Mouse (Mus musculus) stomach, embryonic 14.5 days (tissue): ENCODE data around the gene Actn4. TPM values are rescaled to one million over a fixed set of nuclear protein-coding genes. Genes with fewer than 3 reads are reported as not detected.

Source experiments
- ATAC-seq: fragments of 200-750 bp; cut with Nextera tagmentation; 2 replicates; pipeline ENCODE4 v1.8.0; 2017; ENCODE audit warnings: low read depth, moderate TSS enrichment; ENCODE audit not compliant: insufficient number of reproducible peaks, insufficient read depth, low FRiP score
- H3K27ac ChIP-seq: fragments of 300-500 bp; sonication (generic); 2 replicates; pipeline ENCODE4 v1.5.1; 2014; ENCODE audit warnings: mild to moderate bottlenecking, low read length, moderate library complexity, mixed read lengths
- H3K27me3 ChIP-seq: fragments of 300-500 bp; sonication (generic); 2 replicates; pipeline ENCODE4 v1.6.1; 2014; ENCODE audit warnings: low read length, control low read depth, mixed read lengths; ENCODE audit not compliant: control insufficient read depth, insufficient read depth
- H3K36me3 ChIP-seq: fragments of 300-500 bp; sonication (generic); 2 replicates; pipeline ENCODE4 v1.6.1; 2014; ENCODE audit warnings: mild to moderate bottlenecking, control low read depth, low read length, moderate library complexity, mixed read lengths; ENCODE audit not compliant: control insufficient read depth, insufficient read depth
- H3K4me1 ChIP-seq: fragments of 300-500 bp; sonication (generic); 2 replicates; pipeline ENCODE4 v1.6.1; 2014; ENCODE audit warnings: low read length, control low read depth, mixed read lengths; ENCODE audit not compliant: control insufficient read depth, insufficient read depth
- H3K4me2 ChIP-seq: fragments of 300-500 bp; sonication (generic); replicated peaks from 2 replicates; pipeline ENCODE4 v1.6.1; 2014; ENCODE audit warnings: low read depth, low read length, control low read depth
- H3K4me3 ChIP-seq: fragments of 300-500 bp; sonication (generic); 2 replicates; pipeline ENCODE4 v1.5.1; 2014; ENCODE audit warnings: low read depth, low read length, control low read depth
- H3K9ac ChIP-seq: fragments of 300-500 bp; sonication (generic); replicated peaks from 2 replicates; pipeline ENCODE4 v1.6.1; 2014; ENCODE audit warnings: low read depth, mild to moderate bottlenecking, control low read depth, low read length, moderate library complexity, mixed read lengths
- H3K9me3 ChIP-seq: fragments of 300-500 bp; sonication (generic); 2 replicates; pipeline ENCODE4 v1.6.1; 2016; ENCODE audit warnings: low read depth, low read length, control low read depth; ENCODE audit not compliant: control insufficient read depth
- WGBS: fragments of 180-500 bp; shearing (Covaris S2); extraction: QIAGEN DNeasy Blood & Tissue Kit; methylation state at CpG from one replicate; pipeline ENCODE4 v1.1.7; 2014; 5-methylcytosine and 5-hydroxymethylcytosine counted together
- polyA plus RNA-seq: library from polyadenylated mRNA; unstranded; fragments of >200 nt; fragmentation: Nextera tagmentation; extraction: Ambion mirVana; gene quantifications from 2 replicates; pipeline ENCODE4 v1.2.1, GENCODE M21; 2014

Actn4 gene
- polyA plus RNA-seq, 1 experiment from 2014 or later = 272 TPM

DNA sequence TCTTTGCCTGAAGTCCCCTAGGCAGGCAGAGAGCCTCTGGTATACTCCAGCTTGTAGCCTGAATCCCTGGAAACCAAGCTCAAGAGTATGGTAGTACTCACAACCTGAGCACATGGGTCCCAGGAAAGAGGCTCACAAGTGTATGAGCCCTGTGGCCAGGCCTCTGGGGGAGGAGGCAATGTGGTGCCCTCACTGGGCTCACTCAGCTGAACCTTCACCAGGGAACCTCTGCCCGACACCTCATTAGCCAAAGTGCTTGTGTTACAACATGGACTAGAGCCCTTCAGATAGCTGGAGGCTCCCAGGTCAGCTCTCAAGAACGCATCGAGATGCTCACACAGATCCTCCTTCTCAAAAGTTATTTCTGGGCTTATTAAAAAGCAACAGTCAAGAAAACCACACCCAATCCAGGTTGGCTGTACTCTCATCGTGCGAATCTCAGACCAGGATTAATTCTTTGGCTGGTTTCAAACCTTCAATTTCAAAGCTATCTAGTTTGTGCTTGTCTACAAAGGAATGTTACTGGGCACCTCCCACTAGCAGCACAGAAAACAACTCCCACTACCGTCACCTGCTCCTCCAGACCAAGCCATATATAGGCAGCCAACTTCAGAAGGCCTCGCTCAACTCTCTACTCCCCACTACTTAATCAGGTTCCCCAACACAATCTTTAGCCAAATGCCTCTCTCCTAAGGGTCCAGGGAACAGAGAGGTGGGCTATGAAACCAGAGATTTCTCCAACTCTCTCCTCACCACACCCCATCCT, 22.5 kb downstream of the Actn4 start:
- Histone ChIP-seq H3K9ac (no peak overlapping the region), H3K4me1 (peaks cover 57% of the 10 kb centered on the region), H3K4me3 (no peak overlapping the region), H3K27ac (peak overlapping the region; percentile 59; the same call in 1 of the 2 replicates), H3K27me3 (no peaks in the 10 kb centered on the region), H3K9me3 (no peaks in the 10 kb centered on the region), H3K36me3 (no peaks in the 10 kb centered on the region; the same call in 1 of the 2 replicates), H3K4me2 (no peak overlapping the region)
- no peak for ATAC-seq
- 68% methylated on average over 7 of the region's 7 CpGs for WGBS

- no peak for ATAC-seq
- Histone ChIP-seq H3K27ac (peak overlapping the region; percentile 6; the same call in 1 of the 2 replicates), H3K9me3 (no peaks in the 10 kb centered on the region), H3K9ac (no peak overlapping the region), H3K4me2 (no peak overlapping the region), H3K27me3 (no peaks in the 10 kb centered on the region), H3K4me1 (peaks cover 52% of the 10 kb centered on the region), H3K4me3 (no peak overlapping the region), H3K36me3 (no peaks in the 10 kb centered on the region; the same call in 1 of the 2 replicates)
- 77% methylated on average over 4 of the region's 4 CpGs for WGBS
Observed at GRCm38 (mm10) chr7:28938654-28939053, 23.5 kb downstream of the Actn4 start.

- Histone ChIP-seq H3K36me3 (no peaks in the 10 kb centered on the region; the same call in 1 of the 2 replicates), H3K27me3 (no peaks in the 10 kb centered on the region), H3K9ac (no peak overlapping the region), H3K9me3 (no peaks in the 10 kb centered on the region), H3K4me3 (no peak overlapping the region), H3K27ac (peak overlapping the region; percentile 69), H3K4me2 (no peak overlapping the region), H3K4me1 (peaks cover 49% of the 10 kb centered on the region)
- 47% methylated on average over 4 of the region's 4 CpGs for WGBS
- ATAC-seq = no peak
Observed at GRCm38 (mm10) chr7:28936787-28937186, 25.4 kb downstream of the Actn4 start.

DNA sequence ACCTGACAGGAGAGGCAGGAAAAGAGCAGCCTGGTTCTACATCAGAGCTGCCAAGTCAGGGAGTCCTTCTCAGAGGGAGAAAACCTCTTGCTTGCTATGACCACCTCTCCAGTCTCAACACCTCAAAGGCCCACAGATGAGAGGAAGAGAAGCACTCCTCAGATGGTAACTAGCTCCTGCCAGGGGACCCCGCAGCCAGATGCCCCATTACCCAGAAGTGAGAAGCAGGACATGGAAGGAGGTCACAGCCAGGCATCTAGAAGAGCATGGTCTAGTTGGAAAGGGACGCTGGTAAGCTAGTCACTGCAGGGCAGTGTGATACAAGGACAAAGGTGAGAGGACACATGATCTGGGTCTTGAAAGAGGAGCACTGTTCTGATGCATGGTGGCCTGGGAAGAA, 28.3 kb downstream of the Actn4 start:
- H3K4me2 ChIP-seq = no peak overlapping the region
- no peak for ATAC-seq
- peaks cover 57% of the 10 kb centered on the region for H3K4me1 ChIP-seq
- no peak overlapping the region for H3K9ac ChIP-seq
- no peaks in the 10 kb centered on the region; the same call in 1 of the 2 replicates for H3K36me3 ChIP-seq
- no peaks in the 10 kb centered on the region for H3K27me3 ChIP-seq
- H3K4me3 ChIP-seq = no peak overlapping the region
- no peaks in the 10 kb centered on the region for H3K9me3 ChIP-seq
- H3K27ac ChIP-seq = no peak overlapping the region
- WGBS = 90% methylated on average over 2 of the region's 2 CpGs

DNA sequence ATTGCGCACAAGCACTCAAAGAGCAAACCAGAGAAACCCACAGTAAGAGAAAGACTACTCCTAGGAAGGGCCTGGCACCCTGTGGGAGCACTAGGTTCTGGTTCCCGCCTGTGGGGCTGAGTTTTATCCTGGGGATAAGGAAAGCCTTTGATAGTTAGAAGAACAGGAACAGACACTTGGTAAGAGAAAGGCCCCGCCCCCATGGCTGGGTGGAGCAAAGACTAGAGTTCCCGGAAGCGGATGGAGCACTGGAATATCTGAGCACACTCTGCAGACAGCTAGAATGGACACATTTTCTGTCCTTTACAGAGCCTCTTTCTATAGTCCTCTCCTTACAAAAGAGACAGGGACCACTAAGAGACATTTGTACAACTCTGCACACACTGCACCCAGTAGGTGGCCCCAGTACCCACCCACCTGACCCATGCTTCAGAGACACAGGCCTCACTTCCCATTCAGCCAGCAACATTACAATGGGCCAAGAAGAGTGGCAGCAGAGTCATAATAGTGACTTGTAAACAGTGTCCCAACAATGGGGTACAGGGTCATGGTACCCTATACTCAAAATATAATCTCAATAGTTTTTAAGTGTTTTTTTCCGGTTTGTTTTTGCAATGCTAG, 29.6 kb downstream of the Actn4 start:
- Histone ChIP-seq H3K4me2 (no peak overlapping the region), H3K27ac (no peak overlapping the region), H3K4me1 (peaks cover 57% of the 10 kb centered on the region), H3K4me3 (no peak overlapping the region), H3K9ac (no peak overlapping the region), H3K27me3 (no peaks in the 10 kb centered on the region), H3K9me3 (no peaks in the 10 kb centered on the region), H3K36me3 (no peaks in the 10 kb centered on the region; the same call in 1 of the 2 replicates)
- WGBS = 61% methylated on average over 6 of the region's 6 CpGs
- no peak for ATAC-seq

DNA sequence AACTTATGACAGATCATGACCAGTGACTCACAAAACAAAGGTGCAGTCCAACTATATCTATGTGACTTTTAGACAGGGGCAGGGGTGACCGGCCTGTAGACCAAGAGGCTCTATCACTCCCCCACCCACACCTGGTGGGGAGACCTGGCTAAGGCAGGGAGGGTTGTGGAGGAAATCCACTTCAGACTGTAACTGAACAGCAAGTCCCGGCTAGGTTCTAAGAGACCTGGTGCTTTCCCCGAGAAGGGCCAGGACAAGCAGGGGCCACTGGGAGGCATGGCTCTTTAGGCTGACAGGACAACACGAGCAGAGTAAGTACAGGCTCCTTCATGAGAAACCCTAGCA, 30.5 kb downstream of the Actn4 start:
- Histone ChIP-seq H3K27me3 (no peaks in the 10 kb centered on the region), H3K9me3 (no peaks in the 10 kb centered on the region), H3K4me2 (no peak overlapping the region), H3K9ac (no peak overlapping the region), H3K36me3 (no peaks in the 10 kb centered on the region; the same call in 1 of the 2 replicates), H3K27ac (peak overlapping the region; percentile 61; the same call in 1 of the 2 replicates), H3K4me1 (peaks cover 49% of the 10 kb centered on the region), H3K4me3 (no peak overlapping the region)
- 0 out of 2 replicates have a peak, but pooled peaks have one; percentile 2 for ATAC-seq
- WGBS = 72% methylated on average over 4 of the region's 4 CpGs

- Histone ChIP-seq H3K9ac (no peak overlapping the region), H3K4me2 (no peak overlapping the region), H3K4me3 (no peak overlapping the region), H3K27ac (peak overlapping the region; percentile 61), H3K9me3 (no peaks in the 10 kb centered on the region), H3K4me1 (peaks cover 46% of the 10 kb centered on the region), H3K36me3 (no peaks in the 10 kb centered on the region; the same call in 1 of the 2 replicates), H3K27me3 (no peaks in the 10 kb centered on the region)
- ATAC-seq = peak; percentile 66
- WGBS = 69% methylated on average over 7 of the region's 7 CpGs
Observed at GRCm38 (mm10) chr7:28931032-28931694, 31.0 kb downstream of the Actn4 start.

GRCm38 (mm10) chr7:28930320-28931031, 31.7 kb downstream of the Actn4 start:
- Histone ChIP-seq H3K4me2 (no peak overlapping the region), H3K4me3 (no peak overlapping the region), H3K27ac (peak overlapping the region; percentile 61; the same call in 1 of the 2 replicates), H3K36me3 (no peaks in the 10 kb centered on the region; the same call in 1 of the 2 replicates), H3K9me3 (no peaks in the 10 kb centered on the region), H3K4me1 (peaks cover 49% of the 10 kb centered on the region), H3K9ac (no peak overlapping the region), H3K27me3 (no peaks in the 10 kb centered on the region)
- WGBS = 37% methylated on average over 5 of the region's 5 CpGs
- no peak for ATAC-seq
